Mouse (Mus musculus): ENCODE measurements around the gene Samd14.

DNA sequence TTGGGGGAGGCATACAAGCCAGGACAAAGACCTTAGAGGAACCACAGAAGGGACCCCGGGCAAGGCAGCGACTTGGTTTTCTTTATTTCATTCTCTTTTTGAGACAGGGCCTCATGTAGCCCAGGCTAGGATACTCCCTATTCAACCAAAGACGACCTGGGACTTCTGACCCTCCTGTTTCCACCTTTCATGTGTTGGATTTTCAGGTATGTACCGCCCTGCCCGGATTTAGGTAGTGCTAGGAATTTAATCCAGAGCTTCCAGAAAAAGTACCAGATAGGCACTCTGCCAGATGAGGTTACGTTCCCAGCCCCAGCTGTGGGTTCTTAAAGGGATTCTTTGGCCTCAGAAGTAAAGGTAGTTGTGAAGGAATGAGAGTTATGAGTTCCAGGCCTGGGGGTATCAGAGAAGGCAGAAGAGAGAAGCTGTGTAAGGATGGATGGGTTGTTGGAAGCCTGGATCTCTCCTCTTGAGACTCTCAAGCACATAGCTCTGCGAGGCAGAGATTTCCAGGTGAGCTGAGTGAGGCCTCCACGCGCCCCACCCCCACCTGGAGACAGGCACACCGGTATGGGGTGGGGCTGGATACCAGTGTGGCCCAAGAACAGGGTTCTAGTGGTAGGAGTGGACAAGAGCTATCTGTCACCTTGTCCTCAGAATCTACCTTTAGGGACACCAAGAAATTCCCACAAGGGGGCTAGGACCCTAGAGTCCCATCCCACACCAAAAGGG, 59.7 kb downstream of the Samd14 start:
- TF ChIP-seq POLR2A (IDR thresholded peaks at IDR 0.05; ENCODE audit: control insufficient read depth, low read depth, low read length) (no peak), CTCF (IDR thresholded peaks at IDR 0.05; ENCODE audit: control insufficient read depth, insufficient read depth, insufficient replicate concordance, low read depth, low read length) (no peak)
